Mouse (Mus musculus): Measurements from ENCODE around the gene Trim29. TPM values are rescaled to one million over a fixed set of nuclear protein-coding genes. Genes with fewer than 3 reads are reported as not detected.

Gene Trim29
- total RNA-seq, 2 experiments from 2014 or later = not detected

DNA sequence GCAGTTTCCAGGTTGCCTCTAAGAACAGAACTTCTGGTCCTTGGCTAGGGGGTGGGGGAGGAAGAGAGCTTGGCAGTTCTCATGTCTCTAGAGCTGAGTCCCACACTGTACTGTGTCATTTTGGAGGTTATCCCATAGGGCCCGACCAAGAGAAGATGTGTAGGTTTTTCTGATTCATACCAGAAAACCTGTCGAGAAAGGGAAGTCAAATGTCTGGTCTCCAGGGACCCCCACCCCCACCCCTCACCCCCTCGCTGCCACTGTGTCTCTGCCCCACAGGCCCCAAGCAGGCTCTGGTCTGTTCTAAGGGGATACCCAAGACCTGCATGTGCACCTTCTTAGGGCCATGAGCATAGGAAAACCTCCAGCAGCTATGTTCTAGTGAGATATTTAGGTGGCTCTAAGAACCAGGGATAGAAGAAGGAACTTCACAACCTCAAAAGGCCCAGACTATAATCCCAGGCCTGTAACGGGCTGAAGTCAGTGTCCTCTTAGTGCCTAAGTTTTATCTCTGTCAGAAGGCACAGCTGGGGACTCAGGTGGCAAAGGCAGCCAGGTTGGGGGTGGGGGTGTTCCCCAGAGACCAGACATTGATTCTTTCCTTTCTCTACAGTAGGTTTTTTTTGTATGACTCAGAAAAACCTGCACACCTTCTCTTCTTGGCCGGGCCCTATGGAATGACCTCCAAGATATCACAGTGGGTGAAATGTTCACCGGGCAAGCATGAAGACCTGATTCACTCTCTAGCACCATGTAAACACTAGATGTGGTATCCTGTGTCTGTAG, 1.4 kb upstream of the Trim29 start:
- ATAC-seq (replicated peaks; ENCODE audit: poor library complexity, severe bottlenecking) = no peak

GRCm38 (mm10) chr9:43312190-43312589, 1.5 kb downstream of the Trim29 start:
- ATAC-seq (replicated peaks; ENCODE audit: poor library complexity, severe bottlenecking) = no peak

- ATAC-seq (replicated peaks; ENCODE audit: poor library complexity, severe bottlenecking) = no peak
Observed at GRCm38 (mm10) chr9:43313805-43314204, 3.2 kb downstream of the Trim29 start.

- no peak for ATAC-seq (replicated peaks; ENCODE audit: poor library complexity, severe bottlenecking)
Observed at GRCm38 (mm10) chr9:43315320-43315950, 4.8 kb downstream of the Trim29 start.

DNA sequence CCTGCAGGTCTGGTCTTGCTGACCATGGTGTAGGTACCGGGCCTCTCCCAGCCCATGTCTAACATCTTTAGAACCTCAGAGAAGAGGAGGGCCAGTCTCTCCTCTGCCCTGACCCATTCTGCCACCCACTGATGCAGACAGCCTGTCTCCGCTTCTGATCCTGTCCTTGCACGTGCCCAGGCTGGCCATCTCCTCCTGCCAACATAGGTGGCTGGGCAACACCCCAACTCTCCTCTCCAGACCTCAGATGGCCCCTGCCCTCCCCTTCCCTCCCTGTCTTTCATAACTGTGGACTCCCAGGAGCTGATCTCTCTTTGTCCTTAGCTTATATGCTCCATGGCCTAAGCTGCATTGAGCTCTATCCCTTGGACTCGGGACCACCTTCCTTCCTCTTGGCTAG, 5.8 kb downstream of the Trim29 start:
- no peak for ATAC-seq (replicated peaks; ENCODE audit: poor library complexity, severe bottlenecking)

GRCm38 (mm10) chr9:43318661-43319060, 8.0 kb downstream of the Trim29 start:
- ATAC-seq (replicated peaks; ENCODE audit: poor library complexity, severe bottlenecking) = no peak

GRCm38 (mm10) chr9:43321951-43322350, 11.3 kb downstream of the Trim29 start:
- ATAC-seq (replicated peaks; ENCODE audit: poor library complexity, severe bottlenecking) = no peak

DNA sequence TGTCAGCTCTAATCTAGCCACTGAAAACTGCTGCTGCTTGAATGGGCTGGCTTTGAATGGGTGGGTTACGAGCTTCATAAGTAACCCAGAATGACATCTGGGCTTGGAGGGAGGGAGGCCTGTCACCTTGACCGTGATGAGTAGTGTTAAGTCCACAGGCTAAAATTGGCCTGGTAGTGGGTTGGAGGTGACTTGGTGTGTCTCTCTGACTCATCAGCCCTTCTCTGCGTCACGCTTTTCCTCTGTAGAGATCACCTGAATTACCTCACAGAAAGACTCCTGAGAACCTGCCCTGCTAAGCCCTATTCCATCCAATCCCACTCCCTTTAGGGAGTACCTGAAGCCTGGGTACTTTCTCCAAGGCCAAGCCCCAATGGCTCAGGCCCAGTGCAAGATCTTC, 12.0 kb downstream of the Trim29 start:
- no peak for ATAC-seq (replicated peaks; ENCODE audit: poor library complexity, severe bottlenecking)

GRCm38 (mm10) chr9:43325486-43325885, 14.8 kb downstream of the Trim29 start:
- ATAC-seq (replicated peaks; ENCODE audit: poor library complexity, severe bottlenecking) = no peak

DNA sequence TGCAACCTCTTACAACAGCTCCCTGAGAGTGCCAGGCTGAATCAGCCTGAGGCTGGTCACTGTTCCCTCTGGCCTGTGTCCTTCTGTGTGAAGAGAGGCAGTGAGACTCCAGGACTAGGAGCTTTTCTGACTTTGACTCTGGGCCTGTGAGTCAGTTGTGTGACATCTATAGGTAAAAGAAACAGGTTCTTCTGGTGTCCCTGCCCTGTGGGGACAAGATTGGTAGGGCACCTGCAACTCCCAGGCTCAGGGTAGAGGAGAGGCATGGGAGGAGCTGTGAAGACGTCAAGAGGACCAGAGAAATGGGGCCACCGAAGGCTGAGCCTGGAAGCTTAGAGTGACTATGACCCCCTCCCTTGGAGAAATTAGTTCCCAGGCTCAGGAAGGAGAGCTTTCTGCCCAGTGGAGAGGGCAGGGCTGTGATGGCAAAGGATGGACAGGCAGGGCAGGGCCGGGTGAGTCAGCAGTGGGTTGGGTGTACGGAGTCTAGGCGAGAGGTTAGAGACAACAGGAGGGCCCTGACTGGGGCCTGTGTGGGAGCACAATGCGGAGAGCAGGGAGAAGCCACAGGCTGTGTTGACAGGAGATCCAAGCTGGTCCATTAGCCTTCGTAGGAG, 15.5 kb downstream of the Trim29 start:
- no peak for ATAC-seq (replicated peaks; ENCODE audit: poor library complexity, severe bottlenecking)

DNA sequence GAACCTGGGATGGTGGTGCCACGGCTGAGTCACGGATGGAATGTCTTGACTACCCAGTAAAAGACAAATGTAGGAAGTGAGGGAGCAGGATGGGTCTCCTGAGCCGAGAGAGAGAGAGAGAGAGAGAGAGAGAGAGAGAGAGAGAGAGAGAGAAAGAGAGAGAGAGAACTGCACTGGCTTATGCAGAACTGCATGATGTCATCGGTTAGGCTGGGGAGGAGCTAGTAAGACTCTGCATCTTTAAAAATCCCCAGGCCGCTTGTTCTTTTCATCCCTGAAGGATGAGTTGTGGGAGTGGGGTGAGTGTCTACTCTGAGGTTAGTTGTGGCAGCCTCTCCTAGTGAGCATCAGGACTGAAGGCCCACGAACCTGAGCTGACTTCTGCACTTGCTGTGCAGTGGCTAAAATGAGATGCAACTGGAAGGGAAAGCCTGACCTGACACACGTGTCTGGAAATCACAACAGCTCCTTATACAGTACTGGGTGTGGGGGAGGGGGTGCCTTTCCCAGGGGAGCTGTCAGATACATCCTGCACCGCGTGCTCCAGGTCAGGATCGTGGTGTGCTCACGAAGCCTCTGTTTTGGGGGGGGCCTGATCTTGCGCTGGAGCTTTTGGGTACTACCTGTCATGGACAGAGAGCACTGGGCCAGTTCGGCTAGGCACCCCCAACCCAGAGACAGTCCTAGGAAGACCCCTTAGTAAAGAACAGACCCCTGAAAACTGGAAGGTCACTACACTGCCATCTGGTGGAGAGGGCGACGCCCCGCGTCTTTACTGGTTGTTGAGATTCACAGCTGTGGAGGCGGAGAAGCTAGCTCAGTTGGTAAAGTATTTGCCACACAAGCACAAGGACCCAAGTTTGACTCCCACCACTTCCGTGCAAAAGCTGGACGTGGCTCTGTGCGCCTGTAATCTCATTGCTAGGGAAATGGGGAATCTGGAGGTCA, 16.8 kb downstream of the Trim29 start:
- ATAC-seq (replicated peaks; ENCODE audit: poor library complexity, severe bottlenecking) = no peak

DNA sequence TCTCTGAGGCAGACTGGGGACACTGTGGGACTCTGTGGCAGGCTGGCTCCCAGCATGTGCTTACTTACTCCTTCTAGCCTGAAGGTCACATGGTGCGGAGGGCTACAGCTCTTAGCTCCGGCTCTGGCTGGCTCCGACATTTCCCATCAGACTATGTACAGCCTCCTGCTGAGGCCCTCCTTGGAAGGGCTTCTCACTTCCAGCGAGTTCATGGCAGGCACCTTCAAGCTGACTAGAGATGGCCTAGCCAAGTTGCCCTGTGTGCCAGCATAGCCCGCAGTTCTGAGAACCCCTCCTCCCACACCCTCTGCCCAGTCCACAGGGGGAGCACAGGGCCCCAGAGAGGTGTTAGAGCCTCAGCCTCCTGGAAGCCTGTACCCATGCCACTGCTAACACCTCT, 19.8 kb downstream of the Trim29 start:
- no peak for ATAC-seq (replicated peaks; ENCODE audit: poor library complexity, severe bottlenecking)

DNA sequence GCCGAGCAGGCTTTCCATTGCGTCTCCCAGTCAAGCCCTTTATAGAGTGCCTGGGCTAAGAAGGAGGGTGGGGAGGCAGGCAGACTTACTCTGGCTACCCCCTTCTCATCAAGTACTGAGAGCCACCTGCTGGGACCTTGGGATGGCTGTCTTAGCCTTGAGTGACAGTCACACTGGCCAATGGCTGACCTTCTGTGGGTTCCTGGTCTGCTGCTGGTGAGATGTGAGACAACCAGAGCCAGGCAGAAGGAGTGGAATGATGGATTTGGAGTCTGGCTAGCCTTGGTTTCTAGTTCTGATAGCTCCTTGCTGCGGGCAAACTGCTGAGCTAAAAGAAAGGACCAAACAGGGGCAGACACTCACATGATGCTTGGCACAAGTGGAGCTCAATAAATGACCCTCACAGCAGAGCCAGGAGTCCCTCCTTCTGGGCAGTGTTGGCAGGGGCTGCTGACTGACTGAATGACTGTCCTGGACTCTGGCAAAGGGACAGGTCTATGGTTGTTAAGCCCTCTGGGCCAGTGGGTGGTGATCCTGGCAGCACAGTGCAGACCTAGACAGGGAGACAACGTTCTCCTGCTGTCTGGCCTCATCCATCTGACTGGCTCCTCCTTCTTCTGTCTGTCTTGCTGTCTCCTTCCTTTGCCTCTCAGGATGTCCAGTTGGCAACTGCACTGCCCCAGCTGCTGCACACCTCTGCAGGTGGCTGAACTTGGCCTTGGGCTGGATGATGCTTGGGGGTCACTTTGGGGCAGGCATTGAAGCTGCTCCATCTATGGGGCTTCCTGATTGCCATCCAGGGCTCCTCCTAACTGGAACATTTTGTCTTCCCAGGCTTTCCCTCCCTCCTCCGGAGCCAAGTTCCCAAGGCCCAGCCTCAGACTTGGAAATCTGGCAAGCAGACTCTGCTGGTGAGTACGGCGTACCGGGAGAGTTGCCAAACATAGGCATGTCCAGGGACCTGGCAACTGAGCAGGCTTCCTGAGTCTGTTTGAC, 21.1 kb downstream of the Trim29 start:
- ATAC-seq (replicated peaks; ENCODE audit: poor library complexity, severe bottlenecking) = no peak

DNA sequence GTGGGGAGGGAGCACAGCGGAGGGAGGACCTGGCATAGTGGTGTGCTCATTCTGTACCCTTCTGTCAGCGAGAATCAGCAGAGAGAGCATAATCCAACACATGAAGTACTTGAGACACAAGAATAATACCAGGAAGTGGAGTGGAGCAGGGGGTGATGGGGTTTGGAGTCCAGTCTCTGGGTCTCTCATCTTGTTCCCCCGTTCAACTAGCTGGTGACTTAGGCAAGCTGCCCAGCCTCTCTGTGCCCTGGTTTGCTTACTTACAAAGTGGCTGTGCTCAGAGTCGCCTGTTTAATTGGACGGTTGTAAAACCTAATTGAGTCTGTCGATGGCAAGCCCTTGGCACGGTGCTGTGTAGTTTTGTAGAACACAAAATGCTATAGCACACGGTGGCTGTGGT, 23.8 kb downstream of the Trim29 start:
- no peak for ATAC-seq (replicated peaks; ENCODE audit: poor library complexity, severe bottlenecking)

DNA sequence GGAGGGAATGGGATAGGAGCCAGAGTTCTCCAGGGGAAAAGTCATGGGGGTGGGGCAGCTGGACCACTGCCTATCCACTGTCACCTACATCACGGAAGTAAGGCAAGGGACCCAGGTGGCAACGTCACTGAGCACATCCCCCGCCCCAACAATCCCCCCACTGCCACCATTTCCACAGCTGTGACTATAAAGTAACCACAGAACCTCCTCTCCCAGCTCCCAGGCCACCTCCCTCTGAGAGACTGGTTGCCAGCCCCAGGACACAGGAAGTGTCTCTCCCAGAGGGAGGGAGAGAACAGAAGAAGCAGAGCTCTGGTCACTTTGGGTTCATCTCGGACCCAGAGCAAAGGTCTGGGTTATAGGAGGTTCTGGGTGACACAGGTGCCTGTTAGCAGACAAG, 27.0 kb downstream of the Trim29 start:
- ATAC-seq (replicated peaks; ENCODE audit: poor library complexity, severe bottlenecking) = no peak

DNA sequence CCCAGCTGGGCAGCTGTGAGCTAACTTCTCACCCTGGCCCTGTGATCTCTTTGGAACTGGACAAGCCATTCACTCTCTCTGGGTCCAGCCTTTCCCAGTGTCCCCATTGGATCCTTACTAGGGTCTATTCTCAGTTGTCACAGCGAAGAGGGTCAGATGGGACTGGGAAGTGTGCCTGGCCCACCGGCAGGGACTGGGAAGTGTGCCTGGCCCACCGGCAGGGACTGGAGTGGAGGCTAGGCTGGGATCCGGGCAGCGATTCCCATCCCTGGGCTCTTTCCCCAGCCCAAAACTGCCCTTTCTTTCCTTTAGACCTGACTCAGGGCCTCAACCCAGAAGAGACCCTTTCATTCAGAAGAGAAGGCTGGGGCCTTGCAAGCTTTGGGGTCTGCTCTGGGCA, 27.4 kb downstream of the Trim29 start:
- no peak for ATAC-seq (replicated peaks; ENCODE audit: poor library complexity, severe bottlenecking)

- ATAC-seq (replicated peaks; ENCODE audit: poor library complexity, severe bottlenecking) = 0 out of 2 replicates have a peak, but pooled peaks have one; percentile 46
Observed at GRCm38 (mm10) chr9:43339614-43340020, 29.0 kb downstream of the Trim29 start.

DNA sequence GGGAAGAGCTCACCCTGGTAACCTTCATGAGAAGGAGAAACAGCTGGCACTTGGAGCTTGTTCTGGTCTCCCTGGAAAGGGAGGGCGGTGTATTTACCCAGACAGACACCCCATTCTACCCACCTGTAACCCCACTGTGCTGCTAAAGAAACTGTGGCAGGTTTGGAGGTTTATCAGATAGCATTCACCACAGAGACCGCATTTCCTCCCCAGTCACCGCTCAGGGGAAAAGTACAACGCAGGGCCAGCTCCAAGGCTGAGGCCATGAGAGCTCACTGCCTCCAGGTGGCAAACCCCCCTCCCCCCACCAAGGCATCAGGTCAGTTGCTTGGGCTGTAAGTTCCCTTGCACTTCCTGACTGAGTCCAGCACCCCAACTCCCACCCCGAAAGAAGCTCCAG, 39.4 kb downstream of the Trim29 start:
- no peak for ATAC-seq (replicated peaks; ENCODE audit: poor library complexity, severe bottlenecking)

- no peak for ATAC-seq (replicated peaks; ENCODE audit: poor library complexity, severe bottlenecking)
Observed at GRCm38 (mm10) chr9:43351015-43351414, 40.4 kb downstream of the Trim29 start.
